Mouse (Mus musculus) megakaryocyte, embryonic 14.5 days (primary cell): ENCODE data around the gene St7.

ENCODE experiments used
- FLI1 ChIP-seq: IDR thresholded peaks from 2 replicates; pipeline ENCODE4 v1.6.1; 2012; ENCODE audit warnings: low read length, inconsistent platforms, mixed read lengths
- GATA1 ChIP-seq: IDR thresholded peaks from 3 replicates; pipeline ENCODE4 v1.6.1; 2012; ENCODE audit warnings: mixed read lengths, low read length, inconsistent platforms, borderline replicate concordance

GRCm38 (mm10) chr6:17898539-17898938, 205.8 kb downstream of the St7 start:
- TF ChIP-seq GATA1 (no peak), FLI1 (no peak)
